Mouse (Mus musculus) brown adipose tissue, adult 24 weeks (tissue): ENCODE results near the gene Pofut1. TPM values are rescaled to one million over a fixed set of nuclear protein-coding genes. Genes with fewer than 3 reads are reported as not detected.
"Not testable (repeated sequence)": the region's sequence is repeated elsewhere in the genome, so short reads cannot be mapped to it uniquely, and the experiment has no call there.

Experiments used
- H3K27ac ChIP-seq: fragments of 200-500 bp; replicated peaks from 2 replicates; pipeline ENCODE4 v1.5.1; 2012; ENCODE audit warnings: low read depth, mild to moderate bottlenecking, low read length
- H3K4me1 ChIP-seq: fragments of 200-500 bp; 2 replicates; pipeline ENCODE4 v1.6.1; 2012; ENCODE audit warnings: low read length, mixed read lengths; ENCODE audit not compliant: control insufficient read depth, insufficient read depth, insufficient read length
- H3K4me3 ChIP-seq: fragments of 200-500 bp; 2 replicates; pipeline ENCODE4 v1.5.1; 2012; ENCODE audit warnings: low read depth, mild to moderate bottlenecking, low read length, moderate library complexity; ENCODE audit not compliant: insufficient read depth
- polyA plus RNA-seq: library from polyadenylated mRNA; stranded (reverse); fragments of >200 nt; gene quantifications from 2 replicates; pipeline ENCODE4 v1.2.4, GENCODE M21; 2012; ENCODE audit not compliant: missing spikeins, insufficient read depth, insufficient read length

The Pofut1 gene
- polyA plus RNA-seq, 1 experiment: 10.2 TPM

GRCm38 (mm10) chr2:153259030-153259863 lies 17.9 kb downstream of the Pofut1 start:
- H3K4me3 ChIP-seq: no peak overlapping the region
- H3K27ac ChIP-seq: no peak overlapping the region
- no peaks in the 10 kb centered on the region for H3K4me1 ChIP-seq

- no peak overlapping the region for H3K27ac ChIP-seq
- H3K4me3 ChIP-seq: no peak overlapping the region
- no peaks in the 10 kb centered on the region for H3K4me1 ChIP-seq
Observed at GRCm38 (mm10) chr2:153259864-153260674, 18.7 kb downstream of the Pofut1 start.

- Histone ChIP-seq H3K27ac (no peak overlapping the region), H3K4me3 (no peak overlapping the region), H3K4me1 (no peaks in the 10 kb centered on the region)
Observed at GRCm38 (mm10) chr2:153263053-153263452, 21.7 kb downstream of the Pofut1 start.

GRCm38 (mm10) chr2:153267331-153267730 lies 26.0 kb downstream of the Pofut1 start:
- H3K4me1 ChIP-seq: no peaks in the 10 kb centered on the region
- no peak overlapping the region for H3K27ac ChIP-seq
- no peak overlapping the region for H3K4me3 ChIP-seq

GRCm38 (mm10) chr2:153270231-153270915 lies 29.0 kb downstream of the Pofut1 start:
- not testable (repeated sequence) for H3K27ac ChIP-seq, H3K4me1 ChIP-seq, H3K4me3 ChIP-seq

GRCm38 (mm10) chr2:153274200-153274918 lies 33.0 kb downstream of the Pofut1 start:
- not testable (repeated sequence) for H3K27ac ChIP-seq, H3K4me3 ChIP-seq, H3K4me1 ChIP-seq

- Histone ChIP-seq H3K4me1 (no peaks in the 10 kb centered on the region), H3K27ac (no peak overlapping the region), H3K4me3 (no peak overlapping the region)
Observed at GRCm38 (mm10) chr2:153274919-153275247, 33.5 kb downstream of the Pofut1 start.

GRCm38 (mm10) chr2:153275577-153275976 lies 34.2 kb downstream of the Pofut1 start:
- not testable (repeated sequence) for H3K4me1 ChIP-seq, H3K4me3 ChIP-seq, H3K27ac ChIP-seq

- Histone ChIP-seq H3K27ac (no peak overlapping the region), H3K4me1 (no peaks in the 10 kb centered on the region), H3K4me3 (no peak overlapping the region)
Observed at GRCm38 (mm10) chr2:153276440-153276839, 35.1 kb downstream of the Pofut1 start.

- H3K4me3 ChIP-seq, H3K27ac ChIP-seq, H3K4me1 ChIP-seq: not testable (repeated sequence)
Observed at GRCm38 (mm10) chr2:153276846-153277245, 35.5 kb downstream of the Pofut1 start.

GRCm38 (mm10) chr2:153278357-153278756 lies 37.0 kb downstream of the Pofut1 start:
- H3K27ac ChIP-seq: no peak overlapping the region
- H3K4me3 ChIP-seq: no peak overlapping the region
- no peaks in the 10 kb centered on the region for H3K4me1 ChIP-seq

GRCm38 (mm10) chr2:153283919-153284318 lies 42.6 kb downstream of the Pofut1 start:
- Histone ChIP-seq H3K27ac (no peak overlapping the region), H3K4me1 (no peaks in the 10 kb centered on the region), H3K4me3 (no peak overlapping the region)

GRCm38 (mm10) chr2:153286524-153286923 lies 45.2 kb downstream of the Pofut1 start:
- H3K27ac ChIP-seq: no peak overlapping the region
- H3K4me3 ChIP-seq: no peak overlapping the region
- H3K4me1 ChIP-seq: no peaks in the 10 kb centered on the region

- Histone ChIP-seq H3K4me3 (no peak overlapping the region), H3K27ac (no peak overlapping the region), H3K4me1 (peaks cover 3% of the 10 kb centered on the region; the same call in 1 of the 2 replicates)
Observed at GRCm38 (mm10) chr2:153287835-153288234, 46.5 kb downstream of the Pofut1 start.
